18 mouse cellular contexts compared by ENCODE assay signal in genomic region chr2:131499290-131499845, GRCm38 (mm10). TPM values are rescaled to one million over a fixed set of nuclear protein-coding genes. Genes with fewer than 3 reads are reported as not detected.
DNase-seq lines count a peak whose midpoint lies in the region; ATAC-seq and TF ChIP-seq lines count a peak whose summit lies in the region.
"Had no signal": no experiment of that assay in that cellular context is flagged by ENCODE, and none has a peak within 500 bp of the region (broad histone marks: within the 10 kb centered on the region; RNA-seq: fewer than 3 reads in every experiment).

No protein-coding gene starts in this region.

- H3K27me3 ChIP-seq in liver, embryonic 11.5 days (replicated peaks; ENCODE audit: control insufficient read depth, insufficient read depth, low read length): no peaks in the 10 kb centered on the region
- no peaks in the 10 kb centered on the region for H3K27me3 ChIP-seq in ES-Bruce4 (ENCODE audit: control insufficient read depth, insufficient read depth, low read length, poor library complexity, severe bottlenecking)
- no peaks in the 10 kb centered on the region for H3K27me3 ChIP-seq in liver, embryonic 12.5 days (replicated peaks)
- H3K27me3 ChIP-seq: limb, embryonic 15.5 days; neural tube, embryonic 15.5 days had no signal

- TF ChIP-seq CTCF in ES-Bruce4 (IDR thresholded peaks at IDR 0.05; ENCODE audit: low read depth, low read length): no peak

- H3K36me3 ChIP-seq in liver, embryonic 11.5 days (ENCODE audit: control insufficient read depth, insufficient read depth, low read length): no peaks in the 10 kb centered on the region
- no peaks in the 10 kb centered on the region for H3K36me3 ChIP-seq in ES-Bruce4 (ENCODE audit: control insufficient read depth, insufficient read depth, low read length, poor library complexity, severe bottlenecking)
- peaks cover 10% of the 10 kb centered on the region for H3K36me3 ChIP-seq in liver, embryonic 12.5 days
- H3K36me3 ChIP-seq: limb, embryonic 15.5 days; neural tube, embryonic 15.5 days had no signal

- peak; percentile 37 to 46 for DNase-seq in heart, adult 9 months (ENCODE audit: low spot score in 2 of 2)
- no peak for DNase-seq in heart, postnatal 10 days
- DNase-seq in liver: peak; percentile 55
- no peak for DNase-seq in liver, embryonic 11.5 days (ENCODE audit: low spot score)
- no peak for DNase-seq in adrenal gland, adult 18-20 months (ENCODE audit: low spot score in 2 of 2)
- no peak for DNase-seq in adrenal gland, postnatal 10 days
- DNase-seq: adrenal gland, postnatal 25 days; cerebellum, adult 9-10 months; embryo, embryonic 11 days; kidney, adult 9 months; lung, postnatal 4 days; thymus, postnatal 36 days had no signal

- WGBS in liver, embryonic 11.5 days: 63% methylated on average over 5 of the region's 5 CpGs
- WGBS in liver, embryonic 12.5 days (ENCODE audit: insufficient replicate concordance): 62% methylated on average over 5 of the region's 5 CpGs

- no peak for ATAC-seq in liver, embryonic 11.5 days (replicated peaks; ENCODE audit: low FRiP score)
- ATAC-seq in liver, embryonic 12.5 days: no peak
- ATAC-seq: forebrain, embryonic 14.5 days had no signal

- H3K4me3 ChIP-seq in liver, embryonic 11.5 days (ENCODE audit: low read depth, low read length): no peak overlapping the region
- no peak overlapping the region for H3K4me3 ChIP-seq in ES-Bruce4 (ENCODE audit: low read depth, low read length)
- no peak overlapping the region; the same call in 1 of the 2 replicates for H3K4me3 ChIP-seq in liver, embryonic 12.5 days
- H3K4me3 ChIP-seq: limb, embryonic 15.5 days; neural tube, embryonic 15.5 days had no signal

- H3K4me1 ChIP-seq in liver, embryonic 11.5 days (replicated peaks; ENCODE audit: control insufficient read depth, insufficient read depth, low read length): peaks cover 52% of the 10 kb centered on the region
- peaks cover 12% of the 10 kb centered on the region for H3K4me1 ChIP-seq in ES-Bruce4 (ENCODE audit: control insufficient read depth, insufficient read depth, low read length)
- peaks cover 99% of the 10 kb centered on the region for H3K4me1 ChIP-seq in liver, embryonic 12.5 days

- peak; percentile 31; the same call in 1 of the 2 replicates for TF ChIP-seq EP300 in ES-Bruce4 (IDR thresholded peaks at IDR 0.05; ENCODE audit: insufficient read depth, low read depth, low read length)

- intact Hi-C loops in heart, postnatal 10 days (cut with DNase I): no loop called here

- H3K9ac ChIP-seq in liver, embryonic 11.5 days (ENCODE audit: low read depth, low read length): no peak overlapping the region
- H3K9ac ChIP-seq in ES-Bruce4 (ENCODE audit: low read depth, poor library complexity, severe bottlenecking): no peak overlapping the region
- H3K9ac ChIP-seq in liver, embryonic 12.5 days: peak overlapping the region; percentile 77
- H3K9ac ChIP-seq: hindbrain, embryonic 14.5 days; limb, embryonic 15.5 days; neural tube, embryonic 15.5 days had no signal

- H3K4me2 ChIP-seq in liver, embryonic 11.5 days: no peak overlapping the region
- peak overlapping the region; percentile 83 for H3K4me2 ChIP-seq in liver, embryonic 12.5 days
- H3K4me2 ChIP-seq: hindbrain, embryonic 14.5 days; limb, embryonic 15.5 days; neural tube, embryonic 15.5 days had no signal

- no peak for TF ChIP-seq POLR2A in ES-Bruce4 (IDR thresholded peaks at IDR 0.05; ENCODE audit: insufficient read depth, low read length)

- H3K9me3 ChIP-seq in liver, embryonic 11.5 days (ENCODE audit: control insufficient read depth, low read length): no peaks in the 10 kb centered on the region
- H3K9me3 ChIP-seq in ES-Bruce4 (replicated peaks; ENCODE audit: control insufficient read depth, insufficient read depth, low read length, poor library complexity, severe bottlenecking): no peaks in the 10 kb centered on the region
- no peaks in the 10 kb centered on the region for H3K9me3 ChIP-seq in liver, embryonic 12.5 days (replicated peaks)
- H3K9me3 ChIP-seq: limb, embryonic 15.5 days; neural tube, embryonic 15.5 days had no signal

- no peak overlapping the region for H3K27ac ChIP-seq in liver, embryonic 11.5 days (ENCODE audit: low read depth, low read length)
- H3K27ac ChIP-seq in ES-Bruce4 (ENCODE audit: insufficient read depth, low read length): no peak overlapping the region
- H3K27ac ChIP-seq in liver, embryonic 12.5 days: peak overlapping the region; percentile 99
- H3K27ac ChIP-seq: hindbrain, embryonic 14.5 days; limb, embryonic 15.5 days; neural tube, embryonic 15.5 days had no signal

RNA-seq across cellular contexts. Expression of gene Smox, which starts 8.1 kb away (rescaled TPM):
- 10 to 100 TPM; 29.7 to 35.2 TPM for total RNA-seq in heart, postnatal 10 days (2021)
- polyA plus RNA-seq in liver, embryonic 11.5 days (2014; fragmentation: Nextera tagmentation; extraction: Ambion mirVana): 36.3 and 44.9 TPM in 2 replicates
- 18.2 and 20.2 TPM in 2 replicates for polyA plus RNA-seq in ES-Bruce4 (2011; ENCODE audit: insufficient read depth, insufficient read length, low read depth, missing spikeins)
- 105 and 116 TPM in 2 replicates for polyA plus RNA-seq in liver, embryonic 12.5 days (2016; fragmentation: Nextera tagmentation; extraction: Ambion mirVana)
- total RNA-seq in adrenal gland, adult 18-20 months (2021): 10 to 100 TPM; 24.7 to 28.3 TPM
- 10 to 100 TPM; 20.1 to 21.0 TPM for total RNA-seq in adrenal gland, postnatal 10 days (2021)

Comparison
In these comparisons a context has a peak if more than half of its experiments do, and no peak if none do; other contexts are left out.
1. DNase-seq: peak in heart, adult 9 months (2 of 2) and liver (single experiment); none in heart, postnatal 10 days (0 of 2), liver, embryonic 11.5 days (single experiment), adrenal gland, adult 18-20 months (0 of 2) and adrenal gland, postnatal 10 days (single experiment).